Mouse (Mus musculus) layer of hippocampus, adult 2 months (tissue): Measurements from ENCODE around the gene Ccnjl. TPM values are rescaled to one million over a fixed set of nuclear protein-coding genes. Genes with fewer than 3 reads are reported as not detected.
A peak's percentile ranks its signal among the peaks of the same experiment; 100 is the strongest.

ENCODE experiments used
- DNase-seq, 2 experiments: peaks; one replicate each; pipeline ENCODE4 v3.0.0; 2022; ENCODE audit warnings: low spot score in 2 of 2
- H3K27ac ChIP-seq: fragments of 200-600 bp; 2 replicates; pipeline ENCODE4 v1.8.1; 2022
- H3K4me3 ChIP-seq: fragments of 200-600 bp; 2 replicates; pipeline ENCODE4 v1.8.1; 2022; ENCODE audit warnings: mild to moderate bottlenecking
- CTCF ChIP-seq: fragments of 200-600 bp; conservative IDR thresholded peaks from 2 replicates; pipeline ENCODE4 v1.8.1; 2022; ENCODE audit warnings: antibody characterized with exemption, mild to moderate bottlenecking, moderate library complexity
- total RNA-seq, 2 experiments: library from RNA; stranded (reverse); gene quantifications; 2 replicates each; pipeline ENCODE4 v1.2.3; 2021

Ccnjl gene
- total RNA-seq, 2 experiments from 2014 or later = 10.8 to 15.5 TPM

DNA sequence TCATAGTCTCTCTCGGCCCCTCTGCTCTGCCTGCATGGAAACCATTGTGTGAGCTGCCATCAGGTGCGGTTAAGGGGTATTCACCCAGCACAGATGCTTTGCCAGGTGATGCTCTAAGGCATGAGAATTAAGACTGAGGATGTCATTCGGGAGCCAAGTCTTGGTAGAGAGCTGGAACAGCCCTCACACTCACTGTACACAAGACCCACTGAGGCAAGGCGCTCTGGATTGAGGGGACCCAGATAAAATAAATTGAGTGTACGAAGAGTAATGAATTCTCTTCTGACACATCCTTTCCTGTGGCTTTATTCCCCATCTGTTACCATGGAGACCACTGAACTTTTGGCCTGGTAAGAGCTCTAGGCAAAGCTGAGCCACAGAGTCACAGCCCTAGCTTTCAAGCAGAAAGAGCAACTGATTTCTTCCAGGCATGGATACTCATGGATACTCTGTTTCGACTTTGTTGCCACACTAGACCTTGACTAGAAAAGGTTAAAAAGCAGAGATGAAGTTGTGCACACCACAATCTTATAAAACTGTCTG, 61.0 kb downstream of the Ccnjl start:
- TF ChIP-seq CTCF = no peak
- Histone ChIP-seq H3K27ac (no peak overlapping the region), H3K4me3 (no peak overlapping the region)
- DNase-seq = no peak

DNA sequence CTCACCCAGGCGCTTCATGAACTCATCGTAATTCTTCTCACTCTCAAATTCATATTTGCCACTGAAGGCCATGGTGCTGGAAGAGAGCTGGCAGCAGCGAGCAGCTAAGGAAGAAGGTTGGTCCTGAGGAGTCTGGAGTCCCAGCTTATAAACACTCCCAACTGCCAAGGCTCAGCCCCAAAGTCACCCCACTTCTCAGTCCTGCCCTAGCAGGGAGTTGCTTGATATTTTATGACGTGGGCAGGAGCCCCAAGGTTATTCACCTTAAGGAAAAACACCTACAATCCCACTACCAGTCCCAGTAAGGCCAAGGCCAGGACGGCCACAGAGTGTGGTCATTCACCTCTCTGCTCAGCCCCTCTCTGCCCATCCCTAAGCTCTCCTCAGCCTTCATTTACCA, 72.9 kb downstream of the Ccnjl start, which contains the start of gene Fabp6:
TSS of gene Fabp6 (minus strand) at position 101 of the 400 bp plus-strand sequence.
- no peak for TF ChIP-seq CTCF
- no peak within 1 kb of the TSS for H3K27ac ChIP-seq
- DNase-seq = no peak
- H3K4me3 ChIP-seq = no peak within 1 kb of the TSS

DNA sequence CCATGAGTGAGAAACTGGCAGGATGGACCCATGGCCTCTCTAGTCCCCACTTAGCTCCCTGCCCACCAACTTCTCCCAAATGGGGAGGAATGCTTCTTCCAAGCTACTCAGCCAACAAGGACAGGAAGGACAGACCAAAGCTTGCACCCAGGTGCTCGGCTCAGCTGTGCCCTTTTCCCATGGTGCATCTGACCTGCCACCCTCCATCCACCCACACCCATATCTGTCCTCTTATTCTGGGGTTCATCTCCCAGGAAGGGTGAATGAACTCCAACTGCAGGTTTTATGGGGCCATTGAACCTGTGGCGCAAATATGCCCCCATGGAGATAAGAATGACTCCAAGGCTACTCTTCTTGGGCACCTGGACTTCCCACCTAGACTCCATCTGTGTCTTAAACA, 75.6 kb downstream of the Ccnjl start:
- no peak for DNase-seq
- H3K4me3 ChIP-seq = no peak overlapping the region
- H3K27ac ChIP-seq = no peak overlapping the region
- no peak for TF ChIP-seq CTCF

DNA sequence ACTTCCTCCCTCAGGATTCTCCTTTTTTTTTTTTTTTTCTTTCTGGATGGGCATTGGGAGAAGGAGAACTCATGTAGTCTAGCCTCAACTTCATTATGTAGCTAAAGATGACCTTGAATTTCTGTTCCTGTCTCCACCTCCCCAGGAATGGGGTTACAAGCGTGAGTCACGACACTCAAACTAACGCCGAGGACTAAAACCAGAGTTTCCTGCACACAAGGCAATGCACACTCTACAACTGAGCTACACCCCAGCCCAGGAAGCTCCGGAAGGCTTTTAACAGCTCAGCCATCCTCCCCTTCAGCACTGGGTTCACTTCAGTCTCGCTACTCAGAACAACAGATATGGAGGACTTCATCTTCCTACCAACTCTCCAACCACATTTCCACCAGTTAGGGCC, 76.3 kb downstream of the Ccnjl start:
- TF ChIP-seq CTCF = no peak
- no peak overlapping the region for H3K27ac ChIP-seq
- no peak for DNase-seq
- no peak overlapping the region for H3K4me3 ChIP-seq

DNA sequence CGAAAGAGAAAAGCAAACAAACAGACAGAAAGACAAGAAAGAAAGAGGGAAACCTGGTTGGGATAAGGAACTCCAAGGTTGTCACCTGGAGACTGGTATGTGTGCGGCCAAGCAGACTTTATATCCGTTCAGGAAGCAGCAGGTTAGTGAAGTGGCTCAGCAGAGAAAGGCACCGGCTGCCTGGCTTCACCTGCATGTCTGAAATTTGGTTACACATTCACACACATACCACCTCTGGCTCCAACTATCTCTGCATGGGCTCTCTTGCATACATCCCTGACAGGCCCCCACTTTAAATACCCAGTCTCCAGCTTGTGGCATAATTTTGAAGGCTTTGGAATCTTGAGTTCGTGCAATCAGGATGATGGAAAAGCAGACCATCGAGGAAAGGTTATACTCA, 77.3 kb downstream of the Ccnjl start:
- Histone ChIP-seq H3K4me3 (no peak overlapping the region), H3K27ac (no peak overlapping the region)
- DNase-seq = no peak
- no peak for TF ChIP-seq CTCF

DNA sequence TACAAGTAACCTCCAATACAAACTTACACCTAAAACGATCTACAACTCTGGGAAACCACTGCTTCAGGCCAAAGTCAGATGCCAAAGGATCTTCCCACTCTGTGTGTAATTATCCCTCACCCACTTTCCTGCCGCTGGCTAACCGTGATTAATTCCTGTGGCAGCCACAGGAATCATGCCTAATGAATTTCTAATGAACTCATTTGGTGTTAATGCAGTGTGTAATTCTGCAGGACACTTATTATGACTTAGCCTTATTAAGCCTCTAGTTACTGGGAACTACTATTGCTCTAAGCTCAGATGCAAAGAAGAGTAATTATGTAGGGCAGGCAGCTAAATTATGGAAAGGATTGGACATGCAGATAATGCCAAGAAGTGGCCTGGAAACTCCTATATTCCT, 79.9 kb downstream of the Ccnjl start:
- no peak overlapping the region for H3K27ac ChIP-seq
- TF ChIP-seq CTCF = no peak

DNA sequence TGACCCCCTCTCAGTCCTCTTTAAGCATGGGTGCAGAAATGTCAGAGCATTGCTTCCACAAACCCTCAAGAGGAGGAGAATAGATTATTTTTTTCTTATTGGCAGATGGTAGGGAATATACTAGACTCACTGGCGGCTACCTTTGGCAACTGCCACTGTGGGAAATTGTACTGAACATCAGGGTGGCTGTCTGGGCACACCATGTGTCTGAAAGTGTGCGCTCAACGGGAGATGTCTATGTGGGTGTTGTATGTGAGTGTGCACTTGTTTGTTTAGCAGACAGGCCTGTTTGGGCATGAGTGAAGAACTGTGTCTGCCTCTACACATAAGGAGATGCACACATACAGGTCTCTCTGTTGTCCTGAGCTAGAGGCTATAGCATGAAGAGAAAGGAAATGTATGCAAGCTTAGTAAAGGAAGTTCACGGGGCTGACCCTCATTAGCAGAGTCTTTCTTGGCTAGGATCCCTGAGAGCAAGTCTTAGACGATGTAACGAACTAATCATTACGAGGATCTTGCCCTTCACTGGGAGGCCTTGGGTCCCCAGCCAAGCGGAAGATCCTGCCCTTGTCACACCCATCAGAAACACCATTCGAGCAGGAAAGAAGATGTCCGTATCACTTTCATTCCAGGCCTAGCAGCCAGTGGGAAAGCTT, 81.5 kb downstream of the Ccnjl start:
- DNase-seq = peak; percentile 41 to 52

More for the DNA sequence above, 79.9 kb downstream of the Ccnjl start:
- DNase-seq = no peak
- no peak overlapping the region for H3K4me3 ChIP-seq

DNA sequence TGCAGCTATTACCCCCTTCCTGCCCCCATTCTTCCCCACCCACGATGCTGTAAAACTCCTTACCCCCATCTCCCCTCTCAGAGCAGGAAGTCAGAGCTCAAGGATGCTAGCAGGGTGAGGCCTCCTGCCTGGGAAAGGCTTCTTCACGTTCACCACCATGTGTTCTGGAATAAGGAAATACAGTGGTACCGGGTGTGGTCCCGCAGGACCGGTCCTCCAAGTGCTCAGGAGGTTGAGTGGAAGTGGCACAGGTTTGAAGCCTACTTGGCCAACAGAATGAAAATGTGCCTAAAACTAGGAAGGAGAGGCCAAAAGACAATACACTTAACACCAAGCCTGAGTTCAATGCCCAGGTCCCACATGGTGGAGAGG, 82.1 kb downstream of the Ccnjl start:
- TF ChIP-seq CTCF = no peak
- DNase-seq = no peak
- Histone ChIP-seq H3K27ac (peak overlapping the region; percentile 59; the same call in 1 of the 2 replicates), H3K4me3 (no peak overlapping the region)

More for the DNA sequence above, 81.5 kb downstream of the Ccnjl start:
- no peak overlapping the region for H3K4me3 ChIP-seq
- TF ChIP-seq CTCF = no peak
- peak overlapping the region; percentile 59; the same call in 1 of the 2 replicates for H3K27ac ChIP-seq

DNA sequence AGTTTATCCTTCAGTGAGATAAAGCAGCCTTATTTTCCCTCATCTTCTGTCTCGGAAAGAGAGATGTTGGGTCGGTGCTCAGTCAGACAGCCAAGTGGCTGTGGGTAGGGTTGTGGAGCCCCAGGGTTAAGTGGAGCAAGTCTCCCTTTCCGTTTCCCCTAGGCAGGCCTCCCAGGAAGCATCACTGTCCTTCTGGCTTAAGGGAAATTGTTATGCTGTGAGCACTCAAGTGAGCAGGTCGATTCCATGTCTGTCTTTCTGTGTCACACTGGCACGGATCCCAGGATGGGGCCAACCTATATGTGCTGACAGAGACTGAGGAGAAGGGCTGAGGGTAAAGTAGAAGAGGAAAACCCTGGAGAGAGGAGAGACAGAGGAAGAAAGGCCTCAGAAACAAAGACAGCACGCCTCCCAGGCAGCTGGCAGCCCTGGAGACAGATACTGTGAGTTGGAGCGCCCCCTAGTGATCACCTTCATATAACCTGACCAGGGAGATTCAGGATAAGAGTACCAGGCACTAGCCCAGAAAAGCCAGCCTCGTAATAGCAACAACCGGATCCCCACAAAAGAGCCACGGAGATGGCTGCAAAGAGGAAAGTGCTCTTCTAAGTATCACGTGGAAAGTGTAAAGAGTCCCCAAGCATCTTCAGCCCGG, 84.4 kb downstream of the Ccnjl start:
- peak; percentile 77 to 88 for DNase-seq
- TF ChIP-seq CTCF = peak; percentile 86
- Histone ChIP-seq H3K27ac (peak overlapping the region; percentile 51; the same call in 1 of the 2 replicates), H3K4me3 (no peak overlapping the region)

DNA sequence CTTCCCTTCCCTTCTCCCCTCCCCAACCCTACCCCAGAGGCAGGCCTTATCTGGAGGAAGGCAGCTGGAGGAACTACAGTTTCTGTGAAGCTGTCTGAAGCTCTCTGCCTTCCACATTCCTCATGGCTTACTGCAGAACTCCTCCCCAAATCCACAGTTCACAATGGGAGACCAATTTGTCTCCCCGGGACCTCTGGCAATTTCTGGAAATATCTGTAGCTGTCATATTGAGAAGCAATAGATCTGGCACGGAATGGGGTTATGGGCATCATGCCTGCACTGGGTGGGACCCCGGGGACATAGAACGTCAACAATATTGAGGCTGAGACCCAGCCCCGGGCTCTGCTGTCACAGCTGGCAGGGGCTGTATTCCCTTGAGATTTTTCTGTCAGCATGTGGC, 89.3 kb downstream of the Ccnjl start:
- H3K27ac ChIP-seq = peak overlapping the region; percentile 71; the same call in 1 of the 2 replicates
- no peak overlapping the region for H3K4me3 ChIP-seq
- TF ChIP-seq CTCF = no peak
- DNase-seq = no peak

DNA sequence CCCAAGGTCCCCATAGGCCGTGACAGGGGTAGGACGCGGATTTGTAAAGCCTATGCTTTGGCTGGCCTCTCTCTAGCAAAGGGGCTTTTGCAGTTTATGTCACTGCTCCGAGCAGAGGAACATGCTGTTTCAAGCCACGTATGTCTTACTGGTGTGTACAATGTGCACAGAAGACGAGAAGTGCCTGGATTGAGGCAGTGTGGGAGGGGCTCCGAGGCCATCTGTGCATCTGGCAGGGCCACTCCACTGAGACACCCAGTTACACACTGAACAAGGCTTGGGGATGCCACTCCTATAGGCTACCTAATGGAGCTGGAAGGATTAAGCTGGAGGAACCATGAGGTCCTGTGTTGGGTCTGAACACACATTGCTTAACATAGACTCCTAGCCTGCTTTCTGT, 89.8 kb downstream of the Ccnjl start:
- TF ChIP-seq CTCF = no peak
- no peak for DNase-seq
- Histone ChIP-seq H3K27ac (peak overlapping the region; percentile 71; the same call in 1 of the 2 replicates), H3K4me3 (no peak overlapping the region)

DNA sequence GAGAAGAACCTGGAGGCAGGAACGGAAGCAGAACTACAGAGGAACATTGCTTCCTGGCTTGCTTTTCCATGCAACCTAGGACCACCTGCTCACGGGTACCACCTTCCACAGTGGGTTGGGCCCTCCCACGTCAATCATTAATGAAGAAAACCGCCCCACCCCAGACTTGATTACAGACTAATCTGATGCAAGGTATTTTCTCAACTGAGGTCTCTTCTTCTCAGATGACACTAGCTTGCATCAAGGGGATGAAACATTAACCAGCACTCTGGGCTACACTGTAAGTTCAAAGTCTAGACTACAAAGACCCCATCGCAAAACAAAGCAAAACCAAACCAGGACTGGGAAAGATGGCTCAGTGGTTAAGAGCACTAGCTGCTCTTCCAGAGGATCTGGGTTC, 93.2 kb downstream of the Ccnjl start:
- no peak for DNase-seq
- no peak overlapping the region for H3K27ac ChIP-seq
- no peak for TF ChIP-seq CTCF
- H3K4me3 ChIP-seq = no peak overlapping the region

DNA sequence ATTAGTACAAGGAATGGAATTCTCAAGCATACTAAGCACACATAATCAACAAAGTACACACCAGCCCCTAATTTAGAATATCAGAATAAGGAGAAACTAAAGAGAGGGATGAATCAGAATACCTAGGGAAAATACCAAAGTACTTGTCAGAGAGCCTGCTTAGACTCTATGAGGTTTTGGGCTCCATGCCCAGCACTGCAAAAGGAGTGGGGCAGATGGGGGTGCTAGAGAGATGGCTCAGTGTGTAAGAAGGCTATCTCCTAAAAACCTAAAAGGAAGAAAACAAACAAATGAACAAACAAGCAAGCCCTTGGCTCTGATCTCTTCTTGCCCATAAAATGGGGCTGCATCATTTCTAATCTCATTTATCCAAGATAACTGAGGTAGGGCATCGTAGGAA, 95.8 kb downstream of the Ccnjl start:
- peak in 1 of 2 experiments; percentile 49 for DNase-seq
- no peak overlapping the region for H3K4me3 ChIP-seq
- 0 out of 2 replicates have a peak, but pooled peaks have one; percentile 11 for TF ChIP-seq CTCF
- no peak overlapping the region for H3K27ac ChIP-seq
